Mouse (Mus musculus) kidney, adult 2 months (tissue): ENCODE measurements at regions not wholly inside any gene's neighbourhood (a gene's known extent, or its start where the extent isn't known, plus 50 kb on each side); places are given as distances from the start of the nearest gene placed in this dataset.

ENCODE experiments used
- DNase-seq: peaks from one replicate; pipeline ENCODE4 v3.0.0; 2021
- H3K27ac ChIP-seq: fragments of 200-500 bp; 2 replicates; pipeline ENCODE4 v1.5.1; 2012; ENCODE audit warnings: low read depth, low read length, control low read depth, inconsistent platforms; ENCODE audit not compliant: insufficient read depth
- H3K27me3 ChIP-seq: fragments of 200-500 bp; replicated peaks from 2 replicates; pipeline ENCODE4 v1.6.1; 2012; ENCODE audit warnings: mild to moderate bottlenecking, moderate library complexity, low read length, inconsistent platforms; ENCODE audit not compliant: control insufficient read depth, insufficient read depth
- H3K36me3 ChIP-seq: fragments of 200-500 bp; 2 replicates; pipeline ENCODE4 v1.6.1; 2012; ENCODE audit warnings: mild to moderate bottlenecking, moderate library complexity, low read length, inconsistent platforms; ENCODE audit not compliant: control insufficient read depth, insufficient read depth
- H3K4me1 ChIP-seq: fragments of 200-500 bp; 2 replicates; pipeline ENCODE4 v1.6.1; 2011; ENCODE audit warnings: low read length; ENCODE audit not compliant: control insufficient read depth, insufficient read depth
- H3K4me3 ChIP-seq: fragments of 200-500 bp; 2 replicates; pipeline ENCODE4 v1.5.1; 2011; ENCODE audit warnings: mild to moderate bottlenecking, low read depth, low read length, control low read depth; ENCODE audit not compliant: insufficient read depth
- CTCF ChIP-seq: fragments of 200-500 bp; conservative IDR thresholded peaks from 2 replicates; pipeline ENCODE4 v1.5.1; 2011; ENCODE audit warnings: low read depth, mild to moderate bottlenecking, control low read depth, low read length, moderate library complexity, mixed read lengths; ENCODE audit not compliant: insufficient read depth, insufficient read length
- POLR2A ChIP-seq: fragments of 200-500 bp; IDR thresholded peaks from one replicate; pipeline ENCODE4 v1.6.1; 2011; ENCODE audit warnings: low read depth, low read length, control low read depth
- WGBS: fragments of 180-500 bp; shearing (Covaris S2); methylation state at CpG from one replicate; pipeline ENCODE4 v1.1.7; 2018; 5-methylcytosine and 5-hydroxymethylcytosine counted together

- H3K4me3 ChIP-seq, result no peak overlapping the region
- no peaks in the 10 kb centered on the region for H3K27me3 ChIP-seq
- no peaks in the 10 kb centered on the region for H3K4me1 ChIP-seq
- no peaks in the 10 kb centered on the region for H3K36me3 ChIP-seq
- WGBS, result 84% methylated on average over 6 of the region's 6 CpGs
- TF ChIP-seq CTCF (no peak), POLR2A (no peak)
- H3K27ac ChIP-seq, result no peak overlapping the region
- no peak for DNase-seq
Measured at GRCm38 (mm10) chr6:139160352-139160751, 341.4 kb downstream of the Rergl start.

GRCm38 (mm10) chr6:139159741-139160140, 342.0 kb downstream of the Rergl start:
- DNase-seq, result no peak
- no peak for TF ChIP-seq CTCF
- TF ChIP-seq POLR2A, result no peak
- Histone ChIP-seq H3K27ac (no peak overlapping the region), H3K36me3 (no peaks in the 10 kb centered on the region), H3K4me3 (no peak overlapping the region), H3K4me1 (no peaks in the 10 kb centered on the region), H3K27me3 (no peaks in the 10 kb centered on the region)
- 67% methylated on average over 4 of the region's 4 CpGs for WGBS

- Histone ChIP-seq H3K27me3 (no peaks in the 10 kb centered on the region), H3K36me3 (no peaks in the 10 kb centered on the region), H3K4me3 (no peak overlapping the region), H3K4me1 (no peaks in the 10 kb centered on the region), H3K27ac (no peak overlapping the region)
- no peak for DNase-seq
- 86% methylated on average over 1 of the region's 1 CpGs for WGBS
- TF ChIP-seq CTCF (no peak), POLR2A (no peak)
Measured at GRCm38 (mm10) chr6:139154802-139155201, 347.0 kb downstream of the Rergl start.

- Histone ChIP-seq H3K4me1 (no peaks in the 10 kb centered on the region), H3K4me3 (no peak overlapping the region), H3K27ac (no peak overlapping the region), H3K36me3 (no peaks in the 10 kb centered on the region), H3K27me3 (no peaks in the 10 kb centered on the region)
- whole genome bisulfite sequencing, result 82% methylated on average over 6 of the region's 6 CpGs
- DNase-seq, result no peak
- TF ChIP-seq POLR2A, result no peak
- no peak for TF ChIP-seq CTCF
Measured at GRCm38 (mm10) chr6:139135693-139136092, 366.1 kb downstream of the Rergl start.

GRCm38 (mm10) chr6:139132083-139132679, 369.6 kb downstream of the Rergl start:
- Histone ChIP-seq H3K4me3 (no peak overlapping the region), H3K4me1 (no peaks in the 10 kb centered on the region), H3K36me3 (no peaks in the 10 kb centered on the region), H3K27me3 (no peaks in the 10 kb centered on the region), H3K27ac (no peak overlapping the region)
- WGBS, result 87% methylated on average over 15 of the region's 15 CpGs
- TF ChIP-seq CTCF, result no peak
- TF ChIP-seq POLR2A, result no peak
- DNase-seq, result no peak

GRCm38 (mm10) chr6:139108263-139108662, 393.5 kb downstream of the Rergl start:
- 21% methylated on average over 6 of the region's 6 CpGs for WGBS
- Histone ChIP-seq H3K27ac (no peak overlapping the region), H3K27me3 (no peaks in the 10 kb centered on the region), H3K36me3 (no peaks in the 10 kb centered on the region), H3K4me3 (no peak overlapping the region), H3K4me1 (no peaks in the 10 kb centered on the region)
- DNase-seq, result no peak
- TF ChIP-seq CTCF (no peak), POLR2A (no peak)

GRCm38 (mm10) chr6:139103397-139103796, 398.4 kb downstream of the Rergl start:
- Histone ChIP-seq H3K4me3 (no peak overlapping the region), H3K36me3 (no peaks in the 10 kb centered on the region), H3K27ac (no peak overlapping the region), H3K4me1 (no peaks in the 10 kb centered on the region), H3K27me3 (no peaks in the 10 kb centered on the region)
- 65% methylated on average over 3 of the region's 3 CpGs for WGBS
- DNase-seq, result no peak
- TF ChIP-seq CTCF, result no peak
- TF ChIP-seq POLR2A, result no peak

GRCm38 (mm10) chr6:139099273-139099672, 402.5 kb downstream of the Rergl start:
- no peak overlapping the region for H3K4me3 ChIP-seq
- 74% methylated on average over 11 of the region's 11 CpGs for WGBS
- DNase-seq, result no peak
- no peaks in the 10 kb centered on the region for H3K4me1 ChIP-seq
- no peak for TF ChIP-seq CTCF
- H3K27ac ChIP-seq, result no peak overlapping the region
- H3K27me3 ChIP-seq, result no peaks in the 10 kb centered on the region
- no peaks in the 10 kb centered on the region for H3K36me3 ChIP-seq
